Mouse (Mus musculus) cerebellum, adult (tissue): ENCODE data around the gene Fbxo3.
"Not testable (repeated sequence)": the region's sequence is repeated elsewhere in the genome, so short reads cannot be mapped to it uniquely, and the experiment has no call there.

Experiments used
- ATAC-seq: cut with Nextera tagmentation; 2 replicates; pipeline ENCODE4 v1.9.2; 2017; ENCODE audit warnings: mild to moderate bottlenecking, moderate library complexity, mixed read lengths; ENCODE audit not compliant: insufficient number of reproducible peaks, low FRiP score, low TSS enrichment

Fbxo3 gene

DNA sequence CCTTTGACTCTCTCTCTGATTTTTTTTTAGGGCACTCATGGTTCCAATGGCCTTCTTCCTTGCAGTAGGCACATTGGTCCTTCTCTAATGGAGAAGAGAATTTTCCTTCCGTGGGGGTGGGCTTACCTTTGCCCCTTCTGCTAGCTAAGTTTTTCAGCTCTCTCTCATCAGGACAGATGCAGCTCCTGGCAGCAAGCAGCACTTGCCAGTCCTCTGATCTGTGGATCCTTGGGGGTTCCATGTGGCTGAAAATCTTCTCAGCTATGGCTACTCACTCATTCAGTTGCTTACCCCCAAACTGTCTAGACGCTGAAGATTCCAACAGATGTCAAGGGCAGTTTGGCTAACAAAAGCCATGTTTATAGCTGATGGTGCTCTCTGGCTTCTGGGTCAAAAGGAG lies 65.8 kb downstream of the Fbxo3 start:
- ATAC-seq, result no peak

DNA sequence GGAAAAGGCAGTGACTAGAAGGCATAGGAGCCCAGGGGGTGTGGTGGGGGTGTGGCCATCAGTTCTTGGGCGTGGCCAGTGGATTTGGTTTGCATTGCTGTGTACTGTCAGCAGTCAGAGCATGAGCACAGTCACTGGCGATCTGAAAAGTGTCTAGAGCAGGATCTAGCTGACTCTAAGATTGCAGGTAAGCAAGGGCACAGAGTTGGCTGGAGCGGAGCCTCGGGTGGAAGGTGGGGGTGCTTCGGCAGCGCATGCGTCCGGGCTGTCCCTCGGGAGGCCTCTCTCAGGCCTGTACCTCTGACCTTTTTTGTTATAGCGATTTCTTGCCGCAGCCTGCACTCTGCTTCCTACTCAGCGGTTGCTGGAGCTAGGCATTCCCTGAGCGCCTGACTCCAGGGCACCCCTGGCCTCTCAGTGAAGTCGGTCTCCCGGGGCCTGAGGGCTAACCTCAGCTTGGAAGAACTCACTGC lies 68.3 kb downstream of the Fbxo3 start, which contains the start of gene Cd59a:
Gene Cd59a, plus strand, starts transcription at position 61 of the 473 bp plus-strand sequence.
- peak; percentile 87 for ATAC-seq

DNA sequence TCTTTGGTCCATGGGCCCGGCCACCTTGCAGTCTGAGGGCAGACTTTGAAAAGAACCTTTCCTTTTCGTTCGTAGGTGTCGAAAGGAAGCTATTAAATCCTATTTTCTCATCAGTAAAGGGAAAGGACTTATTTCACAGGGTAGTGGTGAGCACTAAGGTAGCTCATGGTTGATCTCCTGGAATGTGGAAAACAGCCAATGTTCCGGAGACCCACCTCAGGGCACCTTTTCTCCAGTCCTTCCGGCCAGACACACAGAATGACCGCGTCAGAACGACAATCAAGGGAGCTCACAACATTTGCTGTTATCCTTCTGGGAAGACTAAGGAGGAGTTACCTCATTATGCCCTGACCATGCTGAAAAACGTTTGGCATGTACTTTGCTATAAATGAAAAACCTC lies 68.7 kb downstream of the Fbxo3 start:
- ATAC-seq, result no peak

DNA sequence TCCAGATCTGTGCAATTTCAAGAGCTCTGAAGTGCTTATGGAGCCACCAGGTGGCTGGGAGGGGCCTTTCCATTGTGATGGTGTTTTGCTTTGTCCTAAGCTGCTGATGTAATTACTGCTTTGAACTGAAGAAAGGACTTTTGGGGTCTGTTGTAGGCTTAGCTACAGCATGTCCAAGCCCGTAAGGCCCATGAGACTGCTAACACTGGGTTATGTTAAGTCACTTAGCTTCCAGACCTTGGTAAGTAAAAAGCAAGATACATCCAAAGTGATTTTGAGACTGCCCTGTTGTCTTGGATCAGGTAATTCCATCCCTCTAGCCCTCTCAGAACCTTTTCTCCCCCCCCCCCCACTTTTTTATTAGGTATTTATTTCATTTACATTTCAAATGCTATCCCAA lies 69.3 kb downstream of the Fbxo3 start:
- ATAC-seq, result not testable (repeated sequence)

DNA sequence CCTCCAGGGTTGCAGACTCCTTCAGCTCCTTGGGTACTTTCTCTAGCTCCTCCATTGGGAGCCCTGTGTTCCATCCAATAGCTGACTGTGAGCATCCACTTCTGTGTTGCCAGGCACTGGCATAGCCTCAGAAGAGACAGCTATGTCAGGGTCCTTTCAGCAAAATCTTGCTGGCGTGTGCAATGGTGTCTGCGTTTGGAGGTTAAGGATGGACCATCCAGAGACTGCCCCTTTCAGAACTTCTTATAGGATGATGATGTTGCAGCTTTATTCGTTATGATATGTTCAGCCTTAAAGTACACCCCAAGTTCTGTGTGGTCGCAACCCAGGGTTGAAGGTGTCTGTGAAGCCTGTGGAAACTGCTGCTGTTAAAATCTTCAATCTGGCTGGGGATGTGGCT lies 69.9 kb downstream of the Fbxo3 start:
- not testable (repeated sequence) for ATAC-seq

DNA sequence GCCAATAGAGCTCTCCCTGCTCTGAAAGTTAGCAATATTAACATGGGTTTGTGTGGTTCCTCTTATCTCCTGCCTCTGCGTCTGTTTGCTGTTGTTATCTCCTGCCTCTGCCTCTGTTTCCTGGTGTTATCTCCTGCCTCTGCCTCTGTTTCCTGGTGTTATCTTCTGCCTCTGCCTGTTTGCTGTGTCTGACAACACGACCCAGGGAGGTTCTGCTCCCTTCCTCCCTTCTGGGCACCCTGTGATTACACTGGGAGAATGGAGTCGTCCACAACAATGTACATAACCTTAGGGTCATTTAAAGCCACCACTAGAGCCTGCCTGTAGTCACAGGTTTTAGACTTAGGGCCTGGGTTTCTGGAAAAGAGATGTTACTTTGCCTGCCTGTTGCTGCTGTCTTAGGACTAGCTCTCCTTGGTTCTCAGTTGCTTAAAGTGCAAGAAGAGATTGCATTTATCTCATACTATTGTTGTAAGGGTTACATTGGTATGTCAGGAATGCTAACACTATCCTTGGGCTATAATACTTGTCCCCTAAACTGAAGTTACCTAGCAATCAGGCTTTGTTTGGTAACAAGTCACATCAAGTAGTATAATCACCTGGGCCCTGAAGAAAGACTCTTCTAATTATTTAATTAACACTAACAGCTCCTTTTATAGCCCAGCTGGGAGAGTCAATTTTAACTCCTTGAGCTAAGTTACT lies 71.2 kb downstream of the Fbxo3 start:
- ATAC-seq, result no peak

DNA sequence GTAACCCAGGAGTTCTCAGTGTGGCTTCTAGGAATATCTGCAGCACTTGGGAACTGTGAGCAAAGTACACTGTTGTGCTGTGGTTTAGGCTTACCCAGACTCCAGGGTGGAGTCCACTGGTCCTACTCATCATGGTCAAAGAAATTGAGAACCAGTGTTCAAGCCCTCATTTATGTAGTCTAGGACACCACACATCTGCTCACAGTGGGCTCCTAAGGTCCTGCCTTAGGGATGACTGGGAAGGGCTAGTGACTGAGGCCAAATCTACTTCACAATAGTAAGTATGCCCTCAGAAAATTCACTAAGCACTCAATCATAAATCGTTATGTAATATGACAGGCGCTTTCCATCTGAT lies 71.7 kb downstream of the Fbxo3 start:
- no peak for ATAC-seq

DNA sequence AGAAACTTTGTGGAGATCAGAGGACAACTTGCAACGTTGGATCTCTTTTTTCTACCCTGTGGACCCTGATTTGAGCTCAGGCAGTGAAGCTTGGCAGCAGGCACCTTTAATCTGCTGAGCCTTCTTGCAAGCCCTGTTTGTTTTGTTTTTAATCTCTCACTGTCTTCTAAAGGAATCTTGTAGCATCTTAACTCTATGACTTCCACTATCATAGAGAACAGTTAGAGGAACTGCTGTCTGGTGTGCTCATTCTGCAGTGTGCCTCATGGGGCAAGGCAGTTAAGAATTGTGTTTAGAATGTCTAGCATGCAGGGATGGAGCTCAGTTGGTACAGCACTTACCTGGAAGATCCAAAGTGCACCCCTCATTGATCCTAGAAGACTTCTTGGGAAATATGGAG lies 72.4 kb downstream of the Fbxo3 start:
- no peak for ATAC-seq

DNA sequence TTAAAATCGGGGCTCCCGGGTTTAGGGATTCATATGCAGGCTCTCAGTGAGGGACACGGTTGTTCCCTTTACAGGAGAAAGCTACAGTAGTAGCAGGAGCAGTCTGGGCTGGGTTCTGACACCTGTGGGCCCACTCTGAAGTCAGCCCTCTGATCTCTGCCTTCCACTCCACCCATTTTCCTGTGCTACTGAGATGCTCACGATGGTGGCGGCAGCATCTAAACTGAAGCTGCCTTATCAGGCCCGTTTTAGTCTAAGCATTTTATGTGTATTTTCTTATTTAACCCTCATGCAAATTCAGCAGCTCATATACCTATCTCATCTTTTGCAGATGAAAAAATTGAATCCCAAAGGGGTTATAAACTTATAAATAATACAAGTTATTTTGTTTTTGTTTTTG lies 77.3 kb downstream of the Fbxo3 start:
- no peak for ATAC-seq

DNA sequence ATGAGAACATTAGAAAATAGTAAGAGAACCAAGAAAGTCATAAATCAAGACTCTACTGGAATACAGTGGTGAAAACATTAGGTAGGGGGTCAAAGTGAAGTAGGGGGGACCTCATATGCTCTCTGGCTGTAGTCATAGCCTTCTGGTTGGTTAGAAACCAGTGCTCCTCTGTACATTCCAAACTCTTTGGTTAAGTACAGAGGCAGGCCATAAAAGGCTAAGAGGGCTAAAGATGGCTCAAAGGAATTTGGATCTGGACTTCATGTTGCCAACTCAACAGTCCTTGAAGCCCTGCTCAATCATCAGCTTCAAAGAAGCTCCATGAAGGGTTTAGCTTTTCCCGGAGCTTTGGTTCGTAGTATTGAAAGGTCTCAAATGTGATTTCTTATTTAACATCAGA lies 81.5 kb downstream of the Fbxo3 start:
- not testable (repeated sequence) for ATAC-seq

DNA sequence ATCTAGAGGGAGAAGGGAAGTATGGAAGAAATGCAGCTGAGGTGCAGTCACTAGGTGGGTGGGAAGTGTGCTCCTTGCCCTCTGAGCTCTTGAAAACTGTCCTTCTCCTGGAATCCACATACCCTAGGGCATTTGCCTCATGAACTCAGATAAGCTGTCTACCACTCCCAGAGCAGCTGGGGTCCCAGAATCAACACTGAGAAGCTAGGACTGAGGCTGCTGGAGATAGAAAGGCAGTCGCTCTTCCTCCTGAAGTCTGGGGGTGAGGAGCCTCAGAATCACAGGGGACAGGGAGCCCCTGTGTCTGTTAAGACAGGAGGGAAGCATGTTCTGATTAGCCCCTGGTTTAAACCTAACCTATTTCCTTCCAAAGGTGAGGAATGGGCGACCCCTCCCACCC lies 82.0 kb downstream of the Fbxo3 start:
- ATAC-seq, result no peak

DNA sequence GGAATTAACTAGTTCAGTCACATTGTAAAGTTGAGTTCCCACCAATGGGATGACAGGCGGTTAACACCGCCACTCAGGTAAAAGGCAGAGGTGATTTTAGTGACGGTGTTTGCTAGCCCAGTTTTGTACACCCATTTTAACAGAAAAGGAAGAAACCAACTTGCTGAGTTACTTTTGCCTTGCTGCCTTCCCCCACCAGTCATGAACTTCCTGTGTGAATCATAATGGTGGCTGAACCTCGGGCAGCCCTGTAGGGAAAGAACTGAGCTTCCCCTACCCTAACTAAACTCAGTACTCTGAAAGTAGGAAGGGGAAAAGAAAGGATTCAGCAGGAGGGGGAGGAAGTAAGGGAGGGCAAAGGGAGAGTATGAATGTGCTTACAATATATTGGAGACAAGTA lies 82.5 kb downstream of the Fbxo3 start:
- ATAC-seq, result no peak

DNA sequence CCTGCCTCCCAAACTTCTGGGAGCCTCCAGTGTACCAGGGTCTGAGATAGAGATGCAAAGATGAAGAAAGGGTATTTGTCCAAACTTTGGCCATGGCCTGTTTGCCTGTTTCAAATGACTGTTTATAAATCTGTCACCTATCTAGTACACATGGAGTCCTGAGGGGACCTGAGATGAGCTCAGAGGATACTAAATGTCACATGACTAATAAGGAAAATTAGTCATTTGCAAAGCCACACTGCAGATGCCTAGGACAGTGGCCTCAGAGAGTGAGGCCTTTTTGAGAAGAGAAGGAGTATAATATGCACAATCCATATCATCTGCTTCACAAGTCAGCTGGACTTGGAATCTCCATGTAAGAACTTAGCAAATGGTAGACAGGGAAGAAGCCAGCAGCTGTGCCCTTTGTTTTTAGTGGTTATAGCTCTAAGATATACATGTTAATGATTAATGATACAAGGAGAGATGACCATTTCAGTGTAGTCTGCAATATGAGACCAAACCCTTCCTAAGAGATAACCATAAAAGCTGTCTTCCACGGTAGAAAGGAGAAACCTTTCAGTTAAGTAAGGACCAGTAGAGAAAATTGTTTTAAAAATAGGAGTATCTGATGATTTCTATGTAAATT lies 83.8 kb downstream of the Fbxo3 start:
- ATAC-seq, result not testable (repeated sequence)
